Mouse (Mus musculus) layer of hippocampus, postnatal 10 days (tissue): Measurements from ENCODE around the gene Crybb1. TPM values are rescaled to one million over a fixed set of nuclear protein-coding genes. Genes with fewer than 3 reads are reported as not detected.

Experiments
- DNase-seq, 2 experiments: peaks; one replicate each; pipeline ENCODE4 v3.0.0; 2021; ENCODE audit warnings: low spot score in 2 of 2
- long read RNA-seq: library from polyadenylated mRNA; stranded (forward); transcript quantifications from one replicate; pipeline ENCODE4 v2.0.0, GENCODE M21; 2023
- total RNA-seq, 2 experiments: library from RNA; stranded (reverse); gene quantifications; 2 replicates each; pipeline ENCODE4 v1.2.3; 2021

Crybb1 gene
- 10 to 100 TPM; 11.3 to 12.4 TPM for total RNA-seq
- long read RNA-seq, partial matches to known transcripts: 2 of 4 reads
- long read RNA-seq, other reads (novel, unspliced or antisense): 0 of 4 reads

DNA sequence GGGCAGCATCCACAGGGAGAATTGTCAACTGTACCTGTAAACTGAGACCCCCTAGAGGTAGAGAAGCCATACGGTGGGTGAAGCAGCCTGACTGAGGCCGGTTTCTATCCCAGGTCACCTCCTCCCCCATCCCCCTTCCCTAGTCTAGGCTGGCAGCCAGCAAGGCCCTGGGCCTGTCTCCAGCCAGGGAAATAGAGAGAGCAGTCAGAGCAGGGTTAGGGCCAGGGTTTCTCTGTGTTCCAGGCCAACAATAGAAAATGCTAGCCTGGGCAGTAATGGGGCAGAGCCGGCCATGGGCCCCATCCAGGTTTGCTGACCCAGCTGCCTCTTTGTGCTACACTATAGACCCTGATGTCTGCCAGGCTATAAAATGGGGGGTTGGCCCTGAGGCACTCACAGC is at the start of gene Crybb1:
TSS of gene Crybb1 (plus strand) at position 390 of the 400 bp plus-strand sequence.
- DNase-seq: peak; percentile 62 to 77

DNA sequence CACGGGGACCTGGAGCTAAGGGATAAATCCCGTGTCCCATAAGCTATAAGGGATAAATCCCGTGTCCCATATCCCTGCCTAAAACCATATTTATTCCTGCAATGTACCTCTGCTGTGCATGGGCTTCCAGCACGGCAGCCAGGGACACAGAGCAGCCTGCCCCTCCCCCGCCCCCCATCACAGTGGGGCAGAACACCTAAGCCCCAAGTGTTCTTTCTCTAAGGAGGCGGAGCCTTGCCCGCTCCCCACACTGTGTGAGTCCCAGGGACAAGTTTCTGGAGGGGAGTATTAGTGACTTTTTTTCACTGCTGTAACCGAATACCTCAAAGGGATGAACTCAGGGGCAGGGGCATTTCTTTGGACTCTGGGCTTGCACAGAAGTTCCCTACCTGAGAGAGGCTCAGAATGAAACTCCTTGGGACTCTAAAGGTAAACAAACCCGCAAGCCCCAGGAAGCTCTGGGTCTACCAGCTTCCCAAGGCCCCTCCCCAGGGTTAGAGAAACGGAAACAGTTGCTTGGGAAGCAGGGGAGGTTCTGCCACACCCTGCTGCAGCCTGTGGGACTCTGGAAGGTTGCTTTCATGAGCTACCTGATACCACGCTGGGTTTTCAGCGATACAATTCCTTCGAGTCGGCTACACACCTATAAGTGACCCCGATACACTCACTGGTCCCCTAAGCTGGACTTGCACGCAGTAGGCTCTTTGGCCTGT is 48.9 kb upstream of the Crybb1 start:
- DNase-seq: no peak

DNA sequence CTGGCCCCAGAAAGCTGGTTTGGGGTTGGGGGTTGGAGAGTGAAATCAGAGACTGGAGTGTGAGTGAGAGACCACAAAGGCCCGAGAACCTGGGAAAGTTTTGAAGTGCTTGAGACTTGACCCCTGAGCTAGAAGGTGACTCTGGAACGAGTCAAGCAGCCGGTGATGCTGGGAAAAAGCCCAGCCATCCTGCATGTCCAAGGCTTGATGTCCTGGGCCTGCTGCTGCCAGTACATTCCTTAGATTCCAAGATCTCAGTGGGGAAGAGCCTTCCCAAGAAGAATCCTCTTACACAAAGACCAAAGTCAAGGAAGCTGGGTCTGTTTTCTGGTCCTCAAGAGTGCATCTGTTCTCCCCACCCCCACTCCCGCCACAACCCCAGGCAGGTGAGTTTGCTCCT is 47.3 kb upstream of the Crybb1 start:
- DNase-seq: no peak

DNA sequence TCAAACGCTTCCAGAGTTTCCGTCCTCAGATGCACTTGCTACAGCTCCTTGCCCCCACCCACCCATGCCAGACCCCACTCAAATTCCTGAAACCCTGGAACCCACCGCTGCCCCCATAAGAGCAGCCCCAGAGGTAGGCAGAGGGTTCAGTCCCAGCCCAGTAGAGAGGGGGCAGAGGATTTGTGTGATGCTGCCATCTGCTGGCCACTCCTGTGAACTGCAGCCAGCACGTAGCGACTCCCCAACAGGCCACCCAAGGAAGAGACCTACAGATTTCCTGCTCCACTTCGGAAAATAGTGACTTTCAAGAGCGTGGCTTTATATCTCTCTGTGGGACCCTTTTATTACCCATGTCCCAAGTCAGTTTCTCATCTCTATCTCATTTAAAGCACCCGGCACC is 45.5 kb upstream of the Crybb1 start:
- DNase-seq: peak; percentile 79 to 84

DNA sequence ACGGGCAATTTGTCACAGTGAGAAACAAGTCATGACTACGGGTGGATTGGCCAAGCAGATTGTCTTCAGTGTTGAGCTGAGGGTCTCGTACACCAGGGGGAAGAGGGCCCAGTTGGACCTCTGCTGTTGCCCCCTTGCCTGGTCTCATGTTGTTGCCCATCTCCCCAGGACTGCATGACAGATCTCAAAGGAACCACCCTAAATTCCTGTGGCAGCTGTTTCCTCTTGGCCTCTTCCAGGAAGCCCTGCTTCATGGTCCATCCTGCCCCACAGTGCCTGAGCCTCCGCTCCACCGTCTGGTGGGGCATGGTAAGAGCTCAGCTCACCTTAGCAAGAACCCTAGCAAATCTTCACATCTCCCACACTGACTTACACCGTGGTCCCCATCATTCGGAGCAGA is 43.7 kb upstream of the Crybb1 start:
- no peak for DNase-seq

DNA sequence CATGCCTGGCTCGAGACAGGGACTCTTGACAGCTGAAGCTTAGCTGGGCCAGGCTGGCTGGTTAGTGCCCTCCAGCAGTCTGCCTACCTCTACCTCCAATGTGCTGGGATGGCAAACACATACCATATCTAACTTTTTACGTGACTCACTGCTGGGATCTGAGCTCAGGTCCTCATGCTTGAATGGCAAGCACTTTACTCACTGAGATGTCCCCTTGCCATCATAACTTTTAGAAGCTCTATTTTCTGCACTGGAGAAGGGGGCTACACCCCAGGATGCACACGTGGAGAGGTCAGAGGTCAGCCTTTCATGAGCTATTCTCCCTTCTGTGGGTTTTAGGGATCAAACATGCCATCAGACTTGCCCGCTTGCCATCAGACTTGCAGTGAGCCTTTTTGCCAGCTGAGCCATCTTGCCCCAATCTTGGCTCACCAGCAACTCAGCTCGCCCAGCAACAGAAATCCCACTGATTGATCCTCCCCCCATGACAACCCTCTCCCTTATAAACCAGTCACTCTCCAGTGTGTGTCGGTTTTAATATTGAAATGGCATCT is 42.8 kb upstream of the Crybb1 start:
- DNase-seq: peak in 1 of 2 experiments; percentile 39

DNA sequence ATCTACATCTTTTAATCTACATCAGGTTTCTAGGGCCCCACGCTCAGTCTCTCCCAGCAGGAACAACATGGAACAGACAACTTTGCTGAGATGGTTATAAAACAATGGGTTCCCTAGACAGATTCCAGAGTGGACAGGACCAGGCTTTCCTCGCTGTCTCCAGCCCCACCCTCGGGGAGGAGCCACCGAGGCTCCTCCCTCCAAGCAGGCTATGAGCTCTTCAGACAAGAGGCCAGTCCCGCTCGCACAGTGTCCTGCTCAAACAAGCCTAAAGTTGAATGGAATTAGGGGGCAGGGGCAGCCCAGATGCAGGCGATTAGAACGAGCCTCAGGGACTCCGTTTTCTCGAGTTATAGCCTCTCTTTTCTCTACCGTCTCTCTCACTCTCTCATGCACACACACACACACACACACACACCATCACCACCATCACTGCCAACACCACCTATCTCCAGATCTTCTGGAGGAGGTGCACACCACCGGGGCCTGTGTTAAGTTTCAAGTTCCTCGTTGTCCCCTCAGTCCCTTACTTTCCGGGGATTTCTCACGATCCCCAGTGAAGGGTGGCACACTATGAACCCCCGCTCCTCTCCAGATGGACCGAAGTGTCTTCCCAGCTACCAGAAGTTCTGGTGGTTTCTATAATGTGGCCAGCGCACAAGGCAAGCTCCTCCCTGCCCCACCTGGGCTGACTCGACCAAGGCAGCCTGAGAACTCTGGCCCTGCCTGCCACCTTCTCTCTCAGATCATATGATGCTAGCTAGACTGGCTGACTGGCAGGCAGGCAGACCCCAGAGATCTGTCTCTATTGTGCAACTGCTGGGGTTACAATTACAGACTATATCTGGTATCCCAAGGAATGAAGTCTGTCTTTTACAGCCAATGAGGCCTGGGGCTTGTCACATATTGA is 42.0 kb upstream of the Crybb1 start:
- peak in 1 of 2 experiments; percentile 48 for DNase-seq

DNA sequence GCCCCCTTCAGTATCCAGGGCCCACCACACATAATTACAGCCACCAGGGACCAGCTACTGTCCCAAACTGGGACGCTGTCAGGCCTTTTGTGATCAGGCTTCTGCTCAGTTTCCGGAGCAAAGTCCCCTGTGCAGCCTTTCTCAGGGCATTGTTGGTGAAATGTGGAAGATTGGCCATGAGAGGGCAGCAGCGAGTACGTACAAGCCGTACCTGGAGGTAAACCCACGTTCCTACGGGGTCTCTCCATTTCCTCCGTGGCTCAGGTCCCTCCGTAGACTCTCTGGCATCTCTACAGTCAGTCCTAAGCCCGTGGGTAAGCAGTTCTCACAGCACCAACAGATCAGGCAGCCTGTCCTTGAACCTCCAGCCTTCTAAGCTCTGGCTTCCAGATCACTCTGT is 41.2 kb upstream of the Crybb1 start:
- peak; percentile 84 to 86 for DNase-seq

DNA sequence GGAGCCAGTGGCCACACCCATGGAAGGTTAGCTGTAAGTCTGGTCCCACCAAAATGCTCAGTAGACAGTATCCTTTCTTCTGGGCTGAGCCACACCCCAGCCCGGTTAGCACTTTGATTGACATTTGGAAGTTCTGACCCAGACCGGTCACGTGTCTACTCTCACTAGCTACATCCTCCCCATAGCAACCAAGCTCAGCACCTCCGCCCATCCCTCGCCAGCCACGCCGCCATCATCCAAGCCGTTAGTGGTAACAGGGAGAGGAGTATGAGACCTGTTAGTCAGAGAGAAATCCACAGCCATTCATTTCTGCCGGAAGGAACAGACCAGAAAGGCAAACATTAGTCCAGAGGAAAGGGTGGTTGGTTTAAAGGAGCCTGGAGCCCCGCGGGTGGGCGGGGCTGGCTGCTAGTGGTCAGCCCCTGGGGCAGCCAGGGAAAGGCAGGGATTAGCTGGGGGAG is 40.3 kb upstream of the Crybb1 start:
- DNase-seq: peak; percentile 60 to 70

DNA sequence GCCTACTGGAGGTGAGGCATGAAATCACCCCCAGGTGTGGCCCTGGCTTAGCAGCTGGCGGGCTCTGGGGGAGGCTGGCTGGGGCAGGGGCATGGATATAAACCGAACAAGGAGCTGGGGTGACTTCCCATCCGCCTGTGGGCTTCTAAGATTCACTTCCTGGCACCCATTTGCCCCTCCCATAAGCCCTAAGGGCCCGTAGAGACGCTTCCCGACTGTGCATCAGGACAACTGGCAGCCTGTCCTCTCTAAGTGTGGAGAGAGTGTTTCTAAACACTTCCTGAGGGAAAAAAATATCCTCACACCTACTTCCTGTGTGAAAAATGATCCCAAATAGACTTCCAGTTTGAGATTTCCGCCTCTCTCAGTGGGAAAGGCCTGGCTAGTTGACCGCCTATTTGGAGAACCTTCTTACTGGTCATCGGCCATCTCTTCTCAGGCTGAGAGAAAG is 39.8 kb upstream of the Crybb1 start:
- DNase-seq: peak; percentile 38 to 57

DNA sequence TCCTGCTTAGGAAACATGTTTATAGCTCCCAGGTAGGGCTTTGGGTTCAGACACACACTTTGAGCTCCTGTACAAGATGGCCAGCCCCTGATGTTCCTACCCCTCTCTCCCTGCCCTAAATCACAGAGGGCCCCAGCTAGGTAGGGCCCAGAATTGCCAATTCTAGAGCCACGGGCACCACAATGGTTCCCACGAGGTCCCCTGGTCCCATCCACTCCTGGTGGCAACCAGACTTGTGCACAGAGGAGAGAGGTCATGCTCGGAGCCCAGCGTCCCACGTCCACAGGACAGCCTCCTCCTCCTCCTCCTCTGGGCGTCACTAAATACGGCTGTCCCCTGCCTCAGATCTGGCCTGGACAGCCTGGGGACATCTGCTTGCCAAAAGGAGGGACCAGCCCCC is 39.3 kb upstream of the Crybb1 start:
- no peak for DNase-seq

DNA sequence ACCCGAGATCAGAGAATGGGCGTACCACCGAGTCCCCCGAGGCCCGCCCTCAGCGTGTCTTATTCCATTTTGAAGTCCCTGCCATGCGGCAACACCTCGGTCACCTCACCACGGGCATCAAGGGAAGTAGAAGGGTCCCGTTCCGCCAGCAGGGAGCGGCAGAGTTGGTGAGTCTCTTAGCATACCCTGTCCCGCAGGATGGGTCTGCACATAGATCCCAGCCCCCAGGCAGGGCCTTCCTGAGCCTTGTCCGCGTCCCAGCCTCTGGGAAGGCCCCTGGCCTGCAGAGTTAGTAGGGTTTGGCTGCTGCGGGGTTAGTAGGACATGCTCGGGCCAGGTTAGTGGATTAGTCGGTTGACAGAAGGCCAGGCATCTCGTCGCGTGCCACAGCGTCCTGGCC is 38.6 kb upstream of the Crybb1 start:
- DNase-seq: no peak

DNA sequence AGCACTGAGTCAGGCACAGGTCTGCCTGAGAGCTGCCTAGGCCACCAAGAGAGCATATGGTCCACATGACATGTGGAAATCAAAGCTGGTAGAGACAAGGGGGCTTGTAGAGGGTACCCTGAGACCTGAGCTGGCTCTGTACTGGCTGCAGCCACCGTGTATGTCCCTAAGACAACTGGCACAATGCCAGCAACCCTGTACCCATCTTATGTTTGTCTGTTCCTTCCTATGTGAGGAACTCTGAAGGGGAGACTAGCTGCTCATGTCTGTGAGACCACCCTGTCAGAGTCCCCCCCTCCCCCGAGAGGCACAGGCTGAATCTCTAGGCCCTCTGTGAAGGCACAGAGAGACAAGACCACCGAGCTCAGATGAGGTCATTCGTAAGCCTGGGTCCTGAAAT is 36.9 kb upstream of the Crybb1 start:
- no peak for DNase-seq

DNA sequence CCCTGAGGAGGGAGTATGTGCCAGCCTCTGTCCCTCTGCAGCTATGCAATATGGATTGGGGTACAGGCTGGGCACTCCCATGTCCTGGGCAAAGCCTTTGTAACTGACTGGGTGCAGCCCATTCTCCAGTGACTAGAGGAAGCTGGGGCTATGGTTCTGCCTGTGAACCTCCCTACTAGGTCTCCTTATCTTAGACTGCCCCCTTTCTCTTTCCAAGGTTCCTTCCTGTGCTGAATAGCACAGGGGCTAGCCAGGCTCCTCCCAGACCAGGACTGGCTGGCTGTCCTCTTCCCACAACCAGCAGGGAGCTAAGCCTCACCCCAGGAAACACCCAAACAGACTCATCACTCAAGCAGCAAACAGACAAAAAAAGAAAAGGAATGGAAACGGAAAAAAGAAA is 36.2 kb upstream of the Crybb1 start:
- no peak for DNase-seq

DNA sequence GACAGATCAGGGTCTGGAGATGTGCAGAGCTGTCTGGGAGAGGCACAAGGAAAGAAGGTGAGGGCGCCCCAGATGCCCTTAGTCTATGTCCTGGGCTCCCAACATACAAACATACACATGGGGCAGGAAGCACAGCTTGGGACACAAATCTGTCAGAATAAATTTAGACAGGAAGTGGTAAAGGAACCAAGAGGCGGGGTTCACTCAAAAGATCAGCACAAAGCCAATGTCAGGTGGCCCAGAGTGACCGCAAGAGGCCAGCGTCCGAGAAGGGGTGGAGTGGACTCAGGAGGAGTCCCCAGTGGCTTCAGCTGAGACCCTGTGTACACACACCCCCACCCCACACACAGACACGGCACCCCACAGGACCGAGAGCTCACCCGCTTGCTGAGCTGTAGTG is 35.4 kb upstream of the Crybb1 start:
- DNase-seq: no peak

DNA sequence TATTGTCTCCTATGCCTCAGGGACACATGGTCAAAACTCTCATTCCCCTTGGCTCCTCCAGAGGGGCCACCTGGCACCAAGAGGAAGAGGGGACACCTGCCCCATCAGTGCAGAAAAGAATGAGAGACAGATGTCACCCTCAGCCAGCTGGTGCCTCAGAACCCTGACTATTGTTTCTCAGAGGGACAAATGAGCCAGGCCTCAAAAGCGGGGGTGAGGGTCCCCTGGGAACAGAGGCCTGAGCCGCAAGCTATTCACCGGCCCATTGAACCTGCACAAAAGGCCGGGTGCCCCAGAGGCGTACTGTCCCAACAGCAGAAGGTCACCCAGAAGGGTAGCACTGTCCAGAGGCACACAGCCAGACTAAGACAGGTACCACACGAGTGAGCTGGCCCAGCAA is 30.0 kb upstream of the Crybb1 start:
- DNase-seq: no peak

DNA sequence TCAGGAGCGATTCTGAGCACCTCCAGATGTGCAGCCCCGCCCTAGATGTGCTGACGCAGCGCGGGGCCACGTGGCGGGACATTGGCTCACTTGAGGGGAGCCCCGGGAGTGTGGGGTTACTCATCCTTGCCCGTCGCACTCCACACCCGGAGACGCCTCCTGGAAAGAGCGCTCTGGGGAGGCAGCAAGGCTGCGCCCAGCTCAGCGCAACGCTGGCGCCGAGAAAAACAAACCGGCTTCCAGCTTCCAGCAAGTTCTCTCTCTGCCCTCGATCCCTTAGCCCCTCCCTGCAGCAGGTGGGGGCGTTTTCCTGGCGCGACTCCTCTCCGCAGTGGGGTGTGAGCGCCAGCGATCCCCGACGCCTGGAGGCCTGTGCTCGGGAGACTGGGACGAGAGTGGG is 28.3 kb upstream of the Crybb1 start:
- DNase-seq: peak; percentile 52 to 67

DNA sequence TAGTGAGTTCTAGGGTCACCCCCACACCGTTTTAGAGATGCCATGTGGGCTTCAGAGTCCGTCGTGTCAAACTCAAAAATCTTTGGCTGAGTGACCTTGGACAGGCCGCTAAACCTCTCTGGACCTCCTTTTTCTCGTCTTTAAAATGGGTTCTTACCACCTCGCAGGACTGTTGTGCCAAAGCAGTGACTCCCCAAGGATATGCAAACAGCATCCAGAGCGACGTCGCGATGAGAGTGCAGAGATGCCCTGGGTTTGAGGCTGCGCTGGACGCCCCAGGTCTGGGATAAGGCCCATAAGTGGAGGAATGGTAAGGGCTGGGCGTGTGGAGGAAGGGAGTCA is 27.7 kb upstream of the Crybb1 start:
- no peak for DNase-seq

DNA sequence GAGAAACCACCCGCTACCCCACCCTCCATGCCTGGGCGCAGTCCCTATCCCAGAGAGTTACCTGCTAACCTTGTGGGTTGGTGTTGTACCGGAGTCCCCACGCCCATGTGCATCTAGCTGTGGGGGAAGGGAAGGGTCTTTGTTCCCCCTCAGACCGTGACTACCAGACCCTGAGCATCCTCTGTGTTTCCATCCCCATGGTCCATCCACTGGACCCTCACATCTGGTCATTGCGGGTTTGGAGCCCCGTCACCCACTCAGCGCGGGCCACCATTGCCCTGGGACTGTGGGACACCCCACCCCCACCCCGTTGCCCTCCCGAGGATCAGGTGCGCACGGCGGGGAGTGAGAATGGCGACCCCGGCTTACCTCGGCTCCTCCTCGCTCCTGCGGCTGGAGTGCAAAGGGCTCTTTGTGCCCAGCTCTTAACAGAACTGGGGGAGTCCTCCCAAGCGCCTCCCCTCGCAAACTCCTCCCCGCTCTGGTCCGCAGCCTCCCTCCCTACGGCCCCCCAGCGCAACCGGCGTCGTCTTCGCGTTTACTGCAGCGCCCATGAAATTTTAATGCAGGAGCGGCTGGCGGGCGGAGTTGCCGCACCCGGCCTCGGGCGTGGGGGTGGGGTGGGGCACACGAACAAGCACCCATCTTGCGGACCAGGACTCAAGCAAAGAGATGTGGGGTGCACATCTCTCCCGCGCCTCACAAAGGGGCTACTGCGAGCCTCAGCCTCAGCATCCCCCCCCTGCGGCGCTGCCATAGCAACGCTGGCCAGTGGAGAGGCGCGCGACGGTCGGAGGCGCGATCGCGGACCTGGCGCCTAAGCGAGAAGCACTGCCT is 27.2 kb upstream of the Crybb1 start:
- DNase-seq: peak; percentile 70 to 80

DNA sequence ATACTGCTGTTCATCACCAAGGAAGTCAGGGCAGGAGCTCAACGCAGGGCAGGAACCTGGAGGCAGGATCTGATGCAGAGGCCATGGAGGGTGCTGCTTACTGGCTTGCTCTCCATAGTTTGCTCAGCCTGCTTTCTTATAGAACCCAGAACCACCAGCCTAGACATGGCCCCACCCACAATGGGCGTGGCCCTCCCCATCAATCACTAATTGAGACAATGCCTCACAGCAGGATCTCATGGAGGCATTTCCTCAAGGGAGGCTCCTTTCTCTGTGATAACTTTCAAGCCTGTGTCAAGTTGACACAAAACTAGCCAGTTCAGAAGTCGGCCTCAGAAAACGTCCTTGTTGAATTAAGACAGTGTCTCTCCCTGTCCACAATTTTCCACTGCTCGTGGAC is 19.8 kb upstream of the Crybb1 start:
- no peak for DNase-seq

DNA sequence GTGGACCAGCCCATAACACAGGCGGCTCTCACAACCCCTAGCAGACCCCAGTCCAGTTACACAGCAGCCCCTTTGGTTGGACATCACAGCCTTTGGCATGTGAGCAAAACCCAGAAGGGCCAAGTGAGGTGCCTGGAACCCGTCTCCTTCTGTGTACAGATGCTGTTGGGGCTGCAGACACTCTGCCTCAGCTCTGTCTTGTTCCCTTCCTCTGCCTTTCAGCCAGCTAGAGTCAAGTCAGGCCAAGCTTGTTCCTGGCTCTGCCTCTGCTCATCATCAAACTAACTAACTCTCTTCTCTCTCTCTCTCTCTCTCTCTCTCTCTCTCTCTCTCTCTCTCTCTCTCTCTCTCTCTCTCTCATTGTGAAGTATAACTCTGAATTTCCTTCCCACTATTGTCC is 19.0 kb upstream of the Crybb1 start:
- DNase-seq: no peak
